Mouse (Mus musculus) urinary bladder, postnatal 36 days (tissue): ENCODE data around the gene Acap2.

ENCODE experiments used
- DNase-seq, 2 experiments: peaks; one replicate each; pipeline ENCODE4 v3.0.0; 2022; ENCODE audit warnings: low spot score in 2 of 2, mixed read lengths in 1 of 2

Acap2 gene

GRCm38 (mm10) chr16:31081125-31081664 is 119.8 kb downstream of the Acap2 start, which contains the start of gene Xxylt1:
Xxylt1 (minus strand) TSS chr16:31081432.
- DNase-seq = peak; percentile 91 to 93

DNA sequence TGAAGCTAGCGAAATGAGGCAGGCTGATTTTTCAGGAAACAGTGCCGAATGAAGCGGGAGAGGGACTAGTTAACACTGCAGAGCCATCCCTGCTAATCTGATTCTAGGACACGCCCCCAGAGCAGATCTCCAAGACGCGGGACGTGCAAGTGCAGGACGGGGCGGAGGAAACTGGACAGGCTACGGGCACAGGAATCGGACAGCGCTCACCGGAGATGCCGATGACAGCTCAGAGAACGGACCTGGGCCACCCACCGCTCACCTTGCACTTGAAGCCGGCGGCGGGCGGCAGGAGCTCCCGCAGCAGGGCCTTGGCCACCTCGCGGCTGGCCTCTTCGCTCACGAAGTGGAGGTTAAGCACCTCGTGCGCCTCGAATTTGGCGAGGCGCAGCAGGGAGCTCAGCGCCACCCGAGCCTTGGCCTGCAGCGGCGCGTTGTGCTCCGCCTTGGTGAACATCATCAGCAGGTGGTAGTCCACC is 120.4 kb downstream of the Acap2 start:
- peak; percentile 70 to 74 for DNase-seq

DNA sequence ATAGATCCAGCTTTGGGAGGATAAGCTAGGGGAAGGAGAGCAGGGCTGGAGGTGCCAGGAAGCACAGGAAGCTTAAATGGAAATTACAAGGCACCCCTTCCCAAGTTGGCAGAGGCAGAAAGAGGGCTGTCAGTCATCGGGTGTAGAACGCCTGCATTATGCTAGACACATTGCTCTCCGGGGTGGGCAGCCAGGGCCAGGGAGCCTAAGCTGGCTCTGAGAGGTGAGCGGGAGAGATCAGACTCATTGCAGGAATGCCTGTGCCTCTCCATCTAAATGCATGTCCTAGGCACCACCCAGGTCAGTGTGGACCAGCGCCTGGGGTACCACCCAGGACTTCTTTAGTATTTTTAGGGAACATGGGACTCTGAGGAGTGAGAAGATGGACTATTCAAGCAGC is 123.6 kb downstream of the Acap2 start:
- DNase-seq = no peak

DNA sequence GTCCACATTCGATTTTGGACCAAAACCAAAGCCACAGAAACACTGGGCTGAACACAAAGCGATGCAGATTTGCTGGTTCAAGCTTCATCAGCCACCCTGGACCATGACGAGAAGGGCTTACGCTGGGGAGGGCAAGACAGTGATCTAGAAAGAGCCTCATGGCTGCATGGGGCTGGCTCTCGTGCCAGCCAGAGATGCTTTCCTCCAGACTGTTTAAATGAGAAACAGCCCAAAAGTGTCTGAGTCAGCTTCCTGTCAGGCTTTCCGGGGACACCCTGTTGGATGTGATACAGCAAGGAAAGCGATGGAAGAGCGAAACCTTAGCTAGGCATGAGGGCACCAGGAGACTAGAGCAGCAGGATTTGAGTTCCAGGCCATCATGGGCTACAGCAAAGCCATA is 124.6 kb downstream of the Acap2 start:
- DNase-seq = no peak

DNA sequence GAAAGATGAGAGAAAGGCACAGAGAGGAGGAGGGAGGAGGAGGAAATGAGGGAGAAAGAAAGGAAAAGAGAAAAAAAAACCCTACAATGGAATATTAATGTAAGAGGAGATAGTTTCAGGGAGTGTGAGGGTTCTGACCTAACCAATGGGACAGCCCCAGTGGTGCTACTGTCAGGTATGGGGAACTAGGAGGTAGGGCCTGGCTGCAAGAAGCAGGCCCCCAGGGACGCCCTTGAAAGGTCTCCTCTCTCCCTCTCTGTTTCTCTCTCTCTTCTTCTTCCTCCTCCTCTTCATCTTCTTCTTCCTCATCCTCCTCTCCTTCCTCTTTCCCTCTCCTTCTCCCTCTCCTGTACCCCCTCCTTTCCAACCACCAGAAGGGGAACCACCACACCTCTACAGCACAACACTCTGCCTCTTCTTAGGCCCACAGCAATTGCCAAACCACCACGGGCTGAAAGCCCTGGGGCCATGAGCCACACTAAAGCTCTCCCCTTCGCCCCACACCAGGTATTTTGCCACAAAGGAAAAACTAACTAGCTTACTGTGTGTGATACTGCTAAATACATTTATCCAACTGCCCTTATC is 126.6 kb downstream of the Acap2 start:
- no peak for DNase-seq

GRCm38 (mm10) chr16:31071731-31072130 is 129.3 kb downstream of the Acap2 start:
- no peak for DNase-seq

GRCm38 (mm10) chr16:31070358-31071133 is 130.5 kb downstream of the Acap2 start:
- peak; percentile 76 to 85 for DNase-seq

- no peak for DNase-seq
These were observed 131.6 kb downstream of the Acap2 start for GRCm38 (mm10) chr16:31069211-31070166.

DNA sequence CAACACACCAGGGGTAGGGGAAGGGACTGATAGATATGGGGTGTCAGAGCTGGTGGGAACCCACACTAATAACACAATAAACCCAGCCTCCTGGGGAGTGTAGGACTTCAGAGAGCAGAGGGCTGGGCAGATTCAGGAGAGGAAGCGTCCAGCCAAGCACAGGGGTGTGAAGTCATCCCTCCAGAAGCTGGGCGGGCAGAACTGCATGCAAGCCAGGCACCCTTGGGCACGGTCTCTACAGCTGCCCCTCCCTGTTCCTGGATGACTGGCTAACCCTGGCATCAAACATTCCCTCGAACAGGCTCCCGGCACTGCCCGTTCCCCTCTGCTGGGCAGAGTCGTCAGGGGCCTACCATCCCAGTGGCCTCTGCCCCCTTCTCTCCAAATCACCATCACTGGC is 132.8 kb downstream of the Acap2 start:
- peak in 1 of 2 experiments; percentile 17 for DNase-seq

DNA sequence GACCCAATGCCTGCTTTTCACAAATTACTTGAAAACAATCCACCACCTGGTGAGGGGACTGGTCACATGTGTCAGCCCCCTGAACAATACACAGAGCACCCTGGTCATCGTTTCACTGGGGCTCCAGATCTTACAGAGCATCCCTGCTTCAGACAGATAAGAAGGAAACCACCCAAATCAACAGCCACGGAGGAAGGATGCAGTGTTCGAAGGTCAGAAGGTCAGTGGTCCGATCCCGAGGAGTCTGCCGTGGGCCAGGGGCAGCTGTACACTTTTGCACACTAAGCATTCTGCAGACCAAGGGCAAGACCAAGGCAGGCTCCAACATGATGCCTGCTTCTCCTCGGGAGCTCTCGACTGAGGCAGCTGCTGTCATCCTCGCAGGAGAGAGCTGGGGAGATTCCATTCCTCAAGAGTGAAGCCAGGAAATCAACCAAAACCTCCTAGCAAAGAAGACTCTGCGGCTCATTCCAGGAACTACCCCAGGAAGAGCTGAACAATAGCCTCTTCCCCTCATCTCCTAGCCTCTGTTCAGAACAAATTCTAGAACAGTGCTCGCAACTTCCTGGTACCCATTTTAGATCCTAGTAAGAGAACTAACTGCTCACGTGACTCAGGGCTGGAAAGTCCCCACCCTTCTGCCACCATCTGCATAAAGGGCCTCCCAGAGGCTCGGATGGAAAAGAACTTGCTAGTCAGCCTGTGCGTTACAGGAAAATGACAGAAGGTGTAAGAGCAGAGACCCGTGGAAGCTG is 134.5 kb downstream of the Acap2 start:
- DNase-seq = no peak

DNA sequence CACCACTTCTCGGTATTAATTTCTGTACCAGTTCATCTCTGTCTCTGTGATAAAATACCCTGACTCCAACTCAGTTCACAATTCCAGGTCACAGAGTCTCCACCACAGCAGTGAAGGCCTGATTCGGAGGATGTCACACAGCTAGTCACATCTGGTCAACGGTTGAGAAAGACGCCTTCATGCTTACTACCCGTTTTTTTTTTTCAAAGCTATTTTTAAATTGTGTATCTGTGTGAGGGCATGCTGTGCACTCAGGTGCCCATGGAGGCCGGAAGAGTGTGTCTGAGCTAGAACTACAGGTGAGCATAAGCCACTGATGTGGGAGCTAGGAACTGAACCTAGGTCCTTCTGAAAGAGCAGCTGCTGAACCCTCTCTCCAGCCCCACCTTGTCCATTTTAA is 136.3 kb downstream of the Acap2 start:
- DNase-seq = no peak

GRCm38 (mm10) chr16:31062918-31063317 is 138.1 kb downstream of the Acap2 start:
- DNase-seq = no peak

GRCm38 (mm10) chr16:31061246-31061880 is 139.7 kb downstream of the Acap2 start:
- DNase-seq = no peak

DNA sequence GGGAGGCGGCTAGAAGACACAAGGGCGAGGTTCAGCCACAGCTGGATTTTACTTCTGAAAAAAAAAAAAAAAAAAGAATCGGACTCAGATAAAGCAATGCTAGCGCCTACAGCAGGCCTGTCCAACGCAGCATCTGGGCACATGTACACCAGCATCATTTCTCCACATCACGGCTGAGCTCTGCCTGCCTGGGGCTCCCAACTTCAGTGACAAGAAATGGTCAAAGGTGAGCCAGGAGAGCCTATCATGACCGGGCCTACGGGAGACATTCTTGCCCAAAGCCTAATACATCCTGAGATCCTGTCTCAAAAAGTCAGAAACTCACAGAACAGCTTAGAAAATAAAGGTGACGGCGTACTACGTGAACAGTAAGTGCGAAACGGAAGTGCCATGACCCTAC is 140.3 kb downstream of the Acap2 start:
- DNase-seq = no peak

DNA sequence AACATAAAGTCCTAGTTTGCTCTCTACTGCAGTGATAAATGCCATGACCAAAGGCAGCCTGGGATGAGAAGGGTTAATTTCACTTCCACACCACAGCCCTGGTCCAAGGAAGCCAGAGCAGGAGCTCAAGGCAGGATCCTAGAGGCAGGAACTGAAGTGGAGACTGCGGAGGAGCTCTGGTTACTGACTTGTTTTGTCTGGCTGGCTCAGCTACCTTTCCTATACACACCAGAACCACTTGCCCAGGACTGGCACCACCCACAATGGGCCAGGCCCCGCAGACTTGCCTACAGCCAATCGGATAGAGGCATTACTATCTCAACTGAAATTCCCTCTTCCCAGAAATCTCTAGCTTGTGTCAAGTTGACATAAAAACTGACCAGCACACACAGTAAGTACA is 140.8 kb downstream of the Acap2 start:
- DNase-seq = no peak

DNA sequence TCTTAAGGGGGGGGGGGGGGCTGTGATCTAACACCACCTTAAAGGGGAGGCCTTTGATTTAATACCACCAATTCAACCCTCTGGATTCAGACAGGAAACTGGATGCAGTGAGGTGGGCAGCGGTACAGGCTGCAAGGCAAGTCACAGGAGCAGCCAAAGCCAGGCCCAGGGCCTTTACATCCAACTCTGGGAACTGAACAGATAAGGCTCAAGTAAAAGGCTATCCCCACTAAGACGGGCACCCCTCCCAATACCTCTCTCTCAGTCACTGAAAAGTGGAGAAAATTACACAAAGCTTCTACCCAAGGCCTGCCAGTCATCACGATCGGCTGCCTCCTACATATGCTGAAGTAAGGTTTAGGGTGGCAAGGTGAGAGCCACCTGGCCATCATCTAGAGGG is 141.3 kb downstream of the Acap2 start:
- DNase-seq = no peak

- DNase-seq = no peak
These were observed 148.2 kb downstream of the Acap2 start for GRCm38 (mm10) chr16:31052812-31053211.

DNA sequence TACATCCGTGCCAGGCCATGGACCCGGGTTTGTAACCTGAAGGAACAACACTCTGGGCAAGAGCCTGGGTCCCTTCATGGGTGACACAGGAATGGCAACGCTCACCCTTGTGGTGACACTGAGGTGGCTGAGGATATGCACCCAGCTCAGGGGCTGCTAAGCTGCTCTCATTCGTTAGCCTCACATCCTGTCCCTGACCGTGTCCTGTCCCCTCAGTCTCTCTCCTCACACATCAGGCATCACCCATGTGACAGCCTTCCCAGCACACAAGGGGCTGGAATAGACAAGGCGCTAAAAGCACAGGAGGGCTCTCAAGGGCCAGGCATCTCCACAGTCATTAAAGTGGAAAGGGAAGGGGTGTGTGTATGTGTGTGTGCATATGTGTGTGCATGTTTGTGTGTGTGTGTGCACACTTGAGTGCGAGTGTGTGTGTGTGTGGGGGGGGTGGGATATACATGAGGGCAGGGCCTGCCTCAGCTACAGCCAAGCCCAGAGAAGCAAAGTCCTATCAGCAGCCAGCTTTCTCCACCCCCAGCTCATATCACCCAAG is 148.8 kb downstream of the Acap2 start:
- no peak for DNase-seq

DNA sequence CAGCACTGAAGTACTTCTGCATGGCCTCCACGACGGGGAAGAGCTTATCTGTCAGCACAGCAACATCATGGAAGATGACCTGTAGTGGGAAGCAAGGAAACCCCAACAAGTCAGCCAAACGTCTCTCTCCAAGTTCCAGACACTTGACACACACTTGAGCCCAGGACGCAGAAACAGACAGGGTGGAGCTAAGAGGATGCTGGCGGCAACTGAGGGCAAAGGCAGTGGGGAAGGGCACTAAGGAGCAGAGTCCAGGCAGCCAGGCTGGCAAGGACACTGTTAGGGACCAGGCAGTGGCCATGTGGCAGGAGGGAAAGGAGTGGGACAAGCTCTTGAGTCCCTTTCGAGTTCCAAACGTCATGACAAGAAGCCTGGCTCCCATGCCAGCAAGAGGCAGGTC is 150.3 kb downstream of the Acap2 start:
- no peak for DNase-seq

DNA sequence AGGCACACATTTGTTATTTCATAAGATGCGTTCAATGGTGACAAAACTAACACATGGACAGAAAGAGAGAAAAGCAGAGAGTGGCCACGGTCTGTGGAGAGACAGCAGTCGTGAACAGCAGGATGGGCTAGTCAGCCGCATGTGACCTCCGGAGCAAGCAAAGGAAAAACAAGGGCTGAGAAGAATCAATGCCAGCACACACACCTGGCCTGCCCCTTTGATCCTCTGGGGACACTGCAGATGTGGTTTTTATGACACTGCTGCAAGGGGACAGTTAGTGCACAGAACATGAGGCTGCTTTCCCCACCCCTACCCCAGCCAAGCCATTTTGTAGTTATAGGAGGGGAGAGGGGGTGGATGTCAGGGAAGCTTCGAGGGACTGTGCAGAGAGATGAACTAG is 152.9 kb downstream of the Acap2 start:
- no peak for DNase-seq
